Mouse (Mus musculus): Measurements from ENCODE around the gene Krtap4-13.

- no peak for TF ChIP-seq POLR2A (IDR thresholded peaks at IDR 0.05; ENCODE audit: extremely low read depth, insufficient read depth, low read length)
- TF ChIP-seq CTCF (IDR thresholded peaks at IDR 0.05; ENCODE audit: low read depth, low read length), result no peak
These were observed 16.3 kb downstream of the Krtap4-13 start, which contains the start of gene Gm11596 for GRCm38 (mm10) chr11:99793367-99793766.

Data from liver, adult 2 months (tissue).